Mouse (Mus musculus) liver, embryonic 14.5 days (tissue): ENCODE measurements around the gene Lrrc25. TPM values are rescaled to one million over a fixed set of nuclear protein-coding genes. Genes with fewer than 3 reads are reported as not detected.
"Not testable (repeated sequence)": the region's sequence is repeated elsewhere in the genome, so short reads cannot be mapped to it uniquely, and the experiment has no call there.

Source experiments
- ATAC-seq: fragments of 200-750 bp; cut with Nextera tagmentation; 2 replicates; pipeline ENCODE4 v1.8.0; 2017; ENCODE audit warnings: moderate number of reproducible peaks, mild to moderate bottlenecking, moderate library complexity; ENCODE audit not compliant: insufficient read depth
- DNase-seq, 3 experiments: peaks; one replicate each; pipeline ENCODE4 v3.0.0-alpha.2; 2012 to 2013; ENCODE audit warnings: low read depth in 3 of 3, low spot score in 3 of 3
- H3K27ac ChIP-seq: fragments of 300-500 bp; sonication (generic); 2 replicates; pipeline ENCODE4 v1.5.1; 2014; ENCODE audit warnings: moderate library complexity, mild to moderate bottlenecking, control low read depth, inconsistent platforms
- H3K27me3 ChIP-seq: fragments of 300-500 bp; sonication (generic); 2 replicates; pipeline ENCODE4 v1.6.1; 2014; ENCODE audit warnings: mild to moderate bottlenecking, low read length, moderate library complexity; ENCODE audit not compliant: control insufficient read depth, insufficient read depth
- H3K36me3 ChIP-seq: fragments of 300-500 bp; sonication (generic); replicated peaks from 2 replicates; pipeline ENCODE4 v1.6.1; 2014; ENCODE audit warnings: low read depth; ENCODE audit not compliant: control insufficient read depth, insufficient read depth
- H3K4me1 ChIP-seq, 2 experiments: fragments of 200-500 bp in 1 of 2; fragments of 300-500 bp in 1 of 2; sonication (generic) in 1 of 2; replicated peaks; 2 replicates each; pipeline ENCODE4 v1.6.1; 2012 to 2014; ENCODE audit warnings: antibody characterized with exemption in 1 of 2, inconsistent platforms in 1 of 2, low read length in 1 of 2; ENCODE audit not compliant: control insufficient read depth in 2 of 2, insufficient read depth in 2 of 2
- H3K4me2 ChIP-seq: fragments of 300-500 bp; sonication (generic); 2 replicates; pipeline ENCODE4 v1.6.1; 2014; ENCODE audit warnings: low read depth, mild to moderate bottlenecking, control low read depth, moderate library complexity
- H3K4me3 ChIP-seq, 2 experiments: fragments of 200-500 bp in 1 of 2; fragments of 300-500 bp in 1 of 2; sonication (generic) in 1 of 2; 2 replicates each; pipeline ENCODE4 v1.5.1; 2012 to 2014; ENCODE audit warnings: low read depth in 2 of 2, low read length in 2 of 2, mild to moderate bottlenecking in 2 of 2, control low read depth in 1 of 2, inconsistent platforms in 1 of 2, moderate library complexity in 1 of 2; ENCODE audit not compliant: insufficient read depth in 1 of 2
- H3K9ac ChIP-seq: fragments of 300-500 bp; sonication (generic); replicated peaks from 2 replicates; pipeline ENCODE4 v1.6.1; 2014; ENCODE audit warnings: mild to moderate bottlenecking, control low read depth, moderate library complexity
- H3K9me3 ChIP-seq: fragments of 300-500 bp; sonication (generic); 2 replicates; pipeline ENCODE4 v1.6.1; 2016; ENCODE audit warnings: low read length, mixed read lengths; ENCODE audit not compliant: control insufficient read depth
- CTCF ChIP-seq: IDR thresholded peaks from 2 replicates; pipeline ENCODE4 v1.5.1; 2016; ENCODE audit warnings: antibody characterized with exemption, low read depth, control low read depth
- EP300 ChIP-seq: IDR thresholded peaks from 2 replicates; pipeline ENCODE4 v1.6.1; 2016; ENCODE audit warnings: antibody characterized with exemption, low read depth
- WGBS: fragments of 180-500 bp; shearing (Covaris S2); extraction: QIAGEN DNeasy Blood & Tissue Kit; methylation state at CpG from one replicate; pipeline ENCODE4 v1.1.7; 2014; ENCODE audit not compliant: insufficient replicate concordance; 5-methylcytosine and 5-hydroxymethylcytosine counted together
- polyA plus RNA-seq, 2 experiments: library from polyadenylated mRNA; depleted of rRNA in 1 of 2; stranded (reverse) in 1 of 2; unstranded in 1 of 2; fragments of >200 nt; fragmentation: Nextera tagmentation in 1 of 2; extraction: Ambion mirVana in 1 of 2; gene quantifications; 2 replicates each; pipeline versions ENCODE4 v1.2.1 to v1.2.3; 2012 to 2014

Gene Lrrc25
- polyA plus RNA-seq, 2 experiments = 4.3 to 4.7 TPM

- Histone ChIP-seq H3K27ac (no peak overlapping the region), H3K27me3 (no peaks in the 10 kb centered on the region), H3K4me2 (no peak overlapping the region), H3K4me3 (no peak overlapping the region), H3K36me3 (peaks cover 20% of the 10 kb centered on the region), H3K9ac (no peak overlapping the region), H3K4me1 (peaks cover 0 to 8% of the 10 kb centered on the region in 2 experiments; a peak in 2 of 4 replicates), H3K9me3 (no peaks in the 10 kb centered on the region)
- TF ChIP-seq CTCF = no peak
- TF ChIP-seq EP300 = no peak
- 75% methylated on average over 3 of the region's 3 CpGs for WGBS
- ATAC-seq = no peak
- DNase-seq = no peak
These were observed 38.7 kb upstream of the Lrrc25 start for GRCm38 (mm10) chr8:70577207-70577606.

- WGBS = 84% methylated on average over 18 of the region's 18 CpGs
- no peak for DNase-seq
- Histone ChIP-seq H3K9me3 (no peaks in the 10 kb centered on the region), H3K4me2 (no peak overlapping the region), H3K9ac (no peak overlapping the region), H3K27me3 (no peaks in the 10 kb centered on the region), H3K4me3 (no peak overlapping the region), H3K27ac (no peak overlapping the region), H3K36me3 (peaks cover 42% of the 10 kb centered on the region), H3K4me1 (no peaks in the 10 kb centered on the region)
- no peak for ATAC-seq
- no peak for TF ChIP-seq CTCF
- no peak for TF ChIP-seq EP300
These were observed 32.2 kb upstream of the Lrrc25 start for GRCm38 (mm10) chr8:70583476-70584387.

GRCm38 (mm10) chr8:70584606-70585257 lies 31.2 kb upstream of the Lrrc25 start:
- WGBS = 81% methylated on average over 9 of the region's 9 CpGs
- H3K4me3 ChIP-seq = no peak overlapping the region
- H3K9me3 ChIP-seq = no peaks in the 10 kb centered on the region
- no peaks in the 10 kb centered on the region for H3K4me1 ChIP-seq
- TF ChIP-seq CTCF = no peak
- TF ChIP-seq EP300 = no peak
- H3K4me2 ChIP-seq = no peak overlapping the region
- peak; percentile 6; the same call in 1 of the 2 replicates for ATAC-seq
- H3K36me3 ChIP-seq = peaks cover 39% of the 10 kb centered on the region
- no peak overlapping the region for H3K27ac ChIP-seq
- no peaks in the 10 kb centered on the region for H3K27me3 ChIP-seq
- no peak overlapping the region for H3K9ac ChIP-seq
- DNase-seq = no peak

- no peak overlapping the region for H3K4me3 ChIP-seq
- no peak overlapping the region for H3K4me2 ChIP-seq
- H3K9me3 ChIP-seq = no peaks in the 10 kb centered on the region
- no peaks in the 10 kb centered on the region for H3K4me1 ChIP-seq
- no peaks in the 10 kb centered on the region for H3K27me3 ChIP-seq
- ATAC-seq (peak; percentile 33; the same call in 1 of the 2 replicates), DNase-seq (no peak)
- no peak for TF ChIP-seq EP300
- TF ChIP-seq CTCF = peak; percentile 87
- WGBS = 45% methylated on average over 7 of the region's 7 CpGs
- H3K27ac ChIP-seq = no peak overlapping the region
- no peak overlapping the region for H3K9ac ChIP-seq
- peaks cover 38% of the 10 kb centered on the region for H3K36me3 ChIP-seq
These were observed 30.7 kb upstream of the Lrrc25 start for GRCm38 (mm10) chr8:70585258-70585652.

- not testable (repeated sequence) for DNase-seq, H3K27ac ChIP-seq, H3K9me3 ChIP-seq, H3K9ac ChIP-seq, ATAC-seq, H3K4me3 ChIP-seq, H3K27me3 ChIP-seq, H3K4me1 ChIP-seq, H3K4me2 ChIP-seq
- peaks cover 33% of the 10 kb centered on the region for H3K36me3 ChIP-seq
- WGBS = 73% methylated on average over 4 of the region's 4 CpGs
These were observed 28.0 kb upstream of the Lrrc25 start for GRCm38 (mm10) chr8:70587955-70588354.
